17 mouse cellular contexts compared by ENCODE assay signal in the genomic region with DNA sequence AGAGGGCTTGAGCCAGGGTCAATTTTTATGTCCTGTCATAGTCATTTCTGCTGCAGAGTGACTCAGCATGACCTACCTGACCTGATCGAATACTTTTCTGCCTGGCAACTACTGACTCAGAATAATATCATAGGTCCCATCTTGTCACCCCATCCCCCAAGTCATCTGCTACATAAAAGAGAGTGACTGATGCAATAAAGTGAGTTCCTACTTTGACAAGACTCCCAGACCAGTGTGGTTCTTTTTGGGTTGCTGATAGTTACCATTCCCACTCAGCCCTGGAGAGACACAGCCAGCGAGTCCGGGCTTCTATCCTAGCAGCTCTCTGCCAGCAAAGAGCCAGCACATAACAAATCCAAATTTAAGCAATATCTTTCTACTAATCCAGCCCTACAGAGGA.
"Had no signal": no experiment of that assay in that cellular context is flagged by ENCODE, and none has a peak within 500 bp of the region (broad histone marks: within the 10 kb centered on the region; RNA-seq: fewer than 3 reads in every experiment).

No protein-coding gene starts in this region.

- H3K9me3 ChIP-seq: lung, embryonic 15.5 days; megakaryocyte, embryonic 14.5 days; neural tube, embryonic 12.5 days had no signal

- DNase-seq: lung, adult 2 months; lung, postnatal 14 days; lung, postnatal 36 days; midbrain, embryonic 14.5 days; right cerebral cortex, postnatal 14 days; right cerebral cortex, postnatal 4 days; spleen, adult 18-20 months; thymus, adult 18-20 months; thymus, postnatal 14 days; thymus, postnatal 36 days had no signal

- H3K27ac ChIP-seq: lung, embryonic 15.5 days; macrophage; neural tube, embryonic 12.5 days had no signal

- H3K9ac ChIP-seq: lung, embryonic 15.5 days; neural tube, embryonic 12.5 days had no signal

- H3K4me3 ChIP-seq: lung, embryonic 15.5 days; megakaryocyte, embryonic 14.5 days; neural tube, embryonic 12.5 days had no signal

- H3K27me3 ChIP-seq: lung, embryonic 15.5 days; megakaryocyte, embryonic 14.5 days; neural tube, embryonic 12.5 days had no signal

- ATAC-seq: lung, postnatal 0 days; midbrain, embryonic 16.5 days had no signal

- H3K4me2 ChIP-seq: lung, embryonic 15.5 days; midbrain, embryonic 11.5 days; neural tube, embryonic 12.5 days had no signal

- H3K4me1 ChIP-seq: lung, embryonic 15.5 days; megakaryocyte, embryonic 14.5 days; neural tube, embryonic 12.5 days had no signal

- H3K36me3 ChIP-seq: lung, embryonic 15.5 days; neural tube, embryonic 12.5 days had no signal
